ENCODE assay signal across 8 mouse cellular contexts in the genomic region with DNA sequence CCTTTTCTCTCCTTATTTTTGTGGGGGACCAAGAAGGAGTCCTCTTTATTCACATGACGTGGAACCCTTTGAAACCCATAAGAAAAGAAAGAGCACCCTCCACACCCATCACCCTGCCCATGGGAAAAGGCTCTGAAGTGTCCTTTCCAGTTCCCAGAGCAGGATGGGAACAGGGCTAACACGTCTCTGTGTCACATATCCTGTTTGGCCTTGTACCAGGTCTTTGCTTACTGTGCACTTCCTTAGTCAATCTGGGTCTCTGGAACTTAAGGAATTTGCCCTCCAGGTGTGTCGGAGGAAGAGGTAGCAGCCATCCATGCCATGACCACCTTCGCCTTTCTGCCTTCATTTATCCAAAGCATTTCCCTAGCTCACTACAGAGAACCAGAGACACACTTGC. TPM values are rescaled to one million over a fixed set of nuclear protein-coding genes. Genes with fewer than 3 reads are reported as not detected.
DNase-seq lines count a peak whose midpoint lies in the region; ATAC-seq and TF ChIP-seq lines count a peak whose summit lies in the region.

No protein-coding gene starts in this region.

- H3K9me3 ChIP-seq in heart, embryonic 13.5 days, result no peaks in the 10 kb centered on the region
- H3K9me3 ChIP-seq in lung, embryonic 14.5 days (ENCODE audit: low read depth, low read length), result no peaks in the 10 kb centered on the region
- no peaks in the 10 kb centered on the region for H3K9me3 ChIP-seq in neural tube, embryonic 15.5 days (replicated peaks)

- no peak for TF ChIP-seq CTCF in lung, embryonic 14.5 days (IDR thresholded peaks at IDR 0.05; ENCODE audit: low read depth)

- peak overlapping the region; percentile 53; the same call in 1 of the 2 replicates for H3K27ac ChIP-seq in heart, embryonic 13.5 days (replicated peaks)
- no peak overlapping the region for H3K27ac ChIP-seq in lung, embryonic 14.5 days (ENCODE audit: low read depth)
- H3K27ac ChIP-seq in neural tube, embryonic 15.5 days (replicated peaks), result peak overlapping the region; percentile 83

- no peaks in the 10 kb centered on the region for H3K27me3 ChIP-seq in heart, embryonic 13.5 days (replicated peaks)
- H3K27me3 ChIP-seq in lung, embryonic 14.5 days (ENCODE audit: insufficient read depth, low read length), result no peaks in the 10 kb centered on the region
- H3K27me3 ChIP-seq in neural tube, embryonic 15.5 days (replicated peaks), result no peaks in the 10 kb centered on the region

- H3K4me1 ChIP-seq in heart, embryonic 13.5 days, result peaks cover 28% of the 10 kb centered on the region
- H3K4me1 ChIP-seq in lung, embryonic 14.5 days (ENCODE audit: insufficient read depth), result no peaks in the 10 kb centered on the region
- peaks cover 22% of the 10 kb centered on the region for H3K4me1 ChIP-seq in neural tube, embryonic 15.5 days

- H3K36me3 ChIP-seq in heart, embryonic 13.5 days, result no peaks in the 10 kb centered on the region
- H3K36me3 ChIP-seq in lung, embryonic 14.5 days (ENCODE audit: insufficient read depth), result no peaks in the 10 kb centered on the region
- H3K36me3 ChIP-seq in neural tube, embryonic 15.5 days, result no peaks in the 10 kb centered on the region

- ATAC-seq in heart, embryonic 13.5 days (ENCODE audit: extremely low read depth, insufficient number of reproducible peaks, low FRiP score, low TSS enrichment), result no peak; the same call in 1 of the 2 replicates
- peak; percentile 63; the same call in 1 of the 2 replicates for ATAC-seq in lung, embryonic 14.5 days (ENCODE audit: insufficient read depth)
- ATAC-seq in neural tube, embryonic 15.5 days (ENCODE audit: low FRiP score), result peak; percentile 71

- peak; percentile 4 for DNase-seq in right cerebral cortex, postnatal 4 days
- DNase-seq in right cerebral cortex, adult 18-20 months, result no peak
- DNase-seq in lung, embryonic 14.5 days, result peak; percentile 58
- DNase-seq in left cerebral cortex, adult 9 months (ENCODE audit: low spot score in 2 of 2), result no peak
- DNase-seq in urinary bladder, adult 18-20 months (ENCODE audit: low spot score in 2 of 2), result no peak
- no peak for DNase-seq in urinary bladder, postnatal 14 days (ENCODE audit: low spot score)

- H3K4me2 ChIP-seq in heart, embryonic 13.5 days, result no peak overlapping the region
- no peak overlapping the region for H3K4me2 ChIP-seq in lung, embryonic 14.5 days
- H3K4me2 ChIP-seq in neural tube, embryonic 15.5 days, result peak overlapping the region; percentile 41

- 57% methylated on average over 4 of the region's 4 CpGs for WGBS in heart, embryonic 13.5 days
- 54% methylated on average over 4 of the region's 4 CpGs for WGBS in lung, embryonic 14.5 days
- WGBS in neural tube, embryonic 15.5 days, result 50% methylated on average over 4 of the region's 4 CpGs

- no peak overlapping the region for H3K4me3 ChIP-seq in heart, embryonic 13.5 days
- no peak overlapping the region for H3K4me3 ChIP-seq in lung, embryonic 14.5 days (ENCODE audit: low read depth, low read length)
- no peak overlapping the region for H3K4me3 ChIP-seq in neural tube, embryonic 15.5 days (replicated peaks)

- no peak overlapping the region for H3K9ac ChIP-seq in heart, embryonic 13.5 days
- no peak overlapping the region for H3K9ac ChIP-seq in lung, embryonic 14.5 days
- 0 out of 2 replicates have a peak overlapping the region, but pooled peaks have one; percentile 23 for H3K9ac ChIP-seq in neural tube, embryonic 15.5 days (replicated peaks)

RNA-seq across cellular contexts. Expression of a gene that starts 18.6 kb away (rescaled TPM):
- 140 and 144 TPM in 2 replicates for polyA plus RNA-seq in heart, embryonic 13.5 days (2015; fragmentation: Nextera tagmentation; extraction: Ambion mirVana)
- polyA plus RNA-seq in lung, embryonic 14.5 days (2014; fragmentation: Nextera tagmentation; extraction: Ambion mirVana), result 164 and 169 TPM in 2 replicates
- polyA plus RNA-seq in neural tube, embryonic 15.5 days (2015; fragmentation: Nextera tagmentation; extraction: Ambion mirVana), result 2,701 and 3,281 TPM in 2 replicates

RNA-seq across cellular contexts. Expression of a gene that starts 33.8 kb away (rescaled TPM):
- 36.7 and 40.0 TPM in 2 replicates for polyA plus RNA-seq in heart, embryonic 13.5 days (2015; fragmentation: Nextera tagmentation; extraction: Ambion mirVana)
- polyA plus RNA-seq in lung, embryonic 14.5 days (2014; fragmentation: Nextera tagmentation; extraction: Ambion mirVana), result 13.3 and 15.9 TPM in 2 replicates
- 777 and 1,015 TPM in 2 replicates for polyA plus RNA-seq in neural tube, embryonic 15.5 days (2015; fragmentation: Nextera tagmentation; extraction: Ambion mirVana)

RNA-seq across cellular contexts. Expression of a gene that starts 59.1 kb away (rescaled TPM):
- polyA plus RNA-seq in heart, embryonic 13.5 days (2015; fragmentation: Nextera tagmentation; extraction: Ambion mirVana), result 39.9 and 46.4 TPM in 2 replicates
- 46.8 and 49.0 TPM in 2 replicates for polyA plus RNA-seq in lung, embryonic 14.5 days (2014; fragmentation: Nextera tagmentation; extraction: Ambion mirVana)
- 40.7 and 44.9 TPM in 2 replicates for polyA plus RNA-seq in neural tube, embryonic 15.5 days (2015; fragmentation: Nextera tagmentation; extraction: Ambion mirVana)

Comparison
In these comparisons a context has a peak if more than half of its experiments do, and no peak if none do; other contexts are left out.
1. DNase-seq: peak in right cerebral cortex, postnatal 4 days (single experiment) and lung, embryonic 14.5 days (single experiment); none in right cerebral cortex, adult 18-20 months (single experiment), left cerebral cortex, adult 9 months (0 of 2), urinary bladder, adult 18-20 months (0 of 2) and urinary bladder, postnatal 14 days (single experiment).
2. RNA of a gene that starts 18.6 kb away (polyA plus RNA-seq): 2,701 to 3,281 TPM in neural tube, embryonic 15.5 days; 164 to 169 TPM in lung, embryonic 14.5 days and 140 to 144 TPM in heart, embryonic 13.5 days; every median in the first group is over 10 times any median in the second.
3. RNA of a gene that starts 33.8 kb away (polyA plus RNA-seq): 777 to 1,015 TPM in neural tube, embryonic 15.5 days; 36.7 to 40.0 TPM in heart, embryonic 13.5 days and 13.3 to 15.9 TPM in lung, embryonic 14.5 days; every median in the first group is over 10 times any median in the second.